Mouse (Mus musculus): ENCODE results near the gene Rnf103. TPM values are rescaled to one million over a fixed set of nuclear protein-coding genes. Genes with fewer than 3 reads are reported as not detected.
A peak's percentile ranks its signal among the peaks of the same experiment; 100 is the strongest.

The Rnf103 gene
- polyA plus RNA-seq, 1 experiment from 2014 or later = 13.8 TPM

GRCm38 (mm10) chr6:71492136-71492535, 1.6 kb upstream of the Rnf103 start:
- no peak for DNase-seq (ENCODE audit: low spot score)

- DNase-seq (ENCODE audit: low spot score) = peak; percentile 39
These were observed 679 bp upstream of the Rnf103 start for GRCm38 (mm10) chr6:71492756-71493674.

GRCm38 (mm10) chr6:71494341-71495020, 787 bp downstream of the Rnf103 start:
- DNase-seq (ENCODE audit: low spot score) = peak; percentile 37

GRCm38 (mm10) chr6:71500575-71500974, 6.9 kb downstream of the Rnf103 start:
- DNase-seq (ENCODE audit: low spot score) = no peak

GRCm38 (mm10) chr6:71503001-71503400, 9.3 kb downstream of the Rnf103 start:
- DNase-seq (ENCODE audit: low spot score) = no peak

- no peak for DNase-seq (ENCODE audit: low spot score)
These were observed 10.0 kb downstream of the Rnf103 start for GRCm38 (mm10) chr6:71503670-71504069.

- DNase-seq (ENCODE audit: low spot score) = no peak
These were observed 10.4 kb downstream of the Rnf103 start for GRCm38 (mm10) chr6:71504091-71504490.

GRCm38 (mm10) chr6:71505671-71506070, 12.0 kb downstream of the Rnf103 start:
- DNase-seq (ENCODE audit: low spot score) = no peak

- DNase-seq (ENCODE audit: low spot score) = no peak
These were observed 25.8 kb downstream of the Rnf103 start for GRCm38 (mm10) chr6:71519476-71519875.

GRCm38 (mm10) chr6:71525556-71525955, 31.9 kb downstream of the Rnf103 start:
- DNase-seq (ENCODE audit: low spot score) = no peak

- DNase-seq (ENCODE audit: low spot score) = no peak
These were observed 33.4 kb downstream of the Rnf103 start for GRCm38 (mm10) chr6:71527056-71527455.

- DNase-seq (ENCODE audit: low spot score) = no peak
These were observed 34.1 kb downstream of the Rnf103 start for GRCm38 (mm10) chr6:71527826-71528225.

- no peak for DNase-seq (ENCODE audit: low spot score)
These were observed 36.5 kb downstream of the Rnf103 start for GRCm38 (mm10) chr6:71530176-71530575.

- no peak for DNase-seq (ENCODE audit: low spot score)
These were observed 43.6 kb downstream of the Rnf103 start for GRCm38 (mm10) chr6:71537286-71537685.

- peak; percentile 92 for DNase-seq (ENCODE audit: low spot score)
These were observed 50.2 kb downstream of the Rnf103 start, which contains the start of gene Chmp3 for GRCm38 (mm10) chr6:71543686-71544499. Chmp3 (plus strand) TSS chr6:71543797.

- no peak for DNase-seq (ENCODE audit: low spot score)
These were observed 61.8 kb downstream of the Rnf103 start for GRCm38 (mm10) chr6:71555507-71555951.

- DNase-seq (ENCODE audit: low spot score) = no peak
These were observed 63.1 kb downstream of the Rnf103 start for GRCm38 (mm10) chr6:71556826-71557225.
